Mouse (Mus musculus): ENCODE data around the gene Olfr583. TPM values are rescaled to one million over a fixed set of nuclear protein-coding genes. Genes with fewer than 3 reads are reported as not detected.

Olfr583 gene
- polyA plus RNA-seq (2015; fragmentation: Nextera tagmentation; extraction: Ambion mirVana): not detected in 2 replicates

- Histone ChIP-seq H3K4me2 (ENCODE audit: low read depth, low read length) (no peak within 1 kb of the TSS), H3K27me3 (ENCODE audit: control insufficient read depth, insufficient read depth, low read length) (no peaks in the 10 kb centered on the region), H3K4me1 (ENCODE audit: control insufficient read depth, insufficient read depth, low read length) (no peaks in the 10 kb centered on the region), H3K4me3 (ENCODE audit: low read length) (no peak within 1 kb of the TSS), H3K27ac (ENCODE audit: low read length) (no peak within 1 kb of the TSS), H3K9ac (ENCODE audit: low read length) (no peak within 1 kb of the TSS), H3K9me3 (replicated peaks; ENCODE audit: control insufficient read depth, low read length) (no peaks in the 10 kb centered on the region), H3K36me3 (ENCODE audit: control insufficient read depth, insufficient read depth) (no peaks in the 10 kb centered on the region)
- no peak for ATAC-seq (replicated peaks; ENCODE audit: extremely low read depth, insufficient read depth, low FRiP score)
- 73% methylated on average over 1 of the region's 1 CpGs for WGBS
These were observed at the start of gene Olfr583 for GRCm38 (mm10) chr7:103051000-103051399. Olfr583 (plus strand) TSS chr7:103051300.

GRCm38 (mm10) chr7:103037724-103038123, 13.4 kb upstream of the Olfr583 start, which contains the start of gene Olfr582:
Olfr582 (plus strand) TSS chr7:103038024.
- no peak within 1 kb of the TSS for H3K9ac ChIP-seq (ENCODE audit: low read length)
- no peak for ATAC-seq (replicated peaks; ENCODE audit: extremely low read depth, insufficient read depth, low FRiP score)
- H3K36me3 ChIP-seq (ENCODE audit: control insufficient read depth, insufficient read depth): no peaks in the 10 kb centered on the region
- no peaks in the 10 kb centered on the region for H3K27me3 ChIP-seq (ENCODE audit: control insufficient read depth, insufficient read depth, low read length)
- no peak within 1 kb of the TSS for H3K4me2 ChIP-seq (ENCODE audit: low read depth, low read length)
- H3K4me3 ChIP-seq (ENCODE audit: low read length): no peak within 1 kb of the TSS
- no peaks in the 10 kb centered on the region for H3K9me3 ChIP-seq (replicated peaks; ENCODE audit: control insufficient read depth, low read length)
- no peak within 1 kb of the TSS for H3K27ac ChIP-seq (ENCODE audit: low read length)
- no peaks in the 10 kb centered on the region for H3K4me1 ChIP-seq (ENCODE audit: control insufficient read depth, insufficient read depth, low read length)

DNA sequence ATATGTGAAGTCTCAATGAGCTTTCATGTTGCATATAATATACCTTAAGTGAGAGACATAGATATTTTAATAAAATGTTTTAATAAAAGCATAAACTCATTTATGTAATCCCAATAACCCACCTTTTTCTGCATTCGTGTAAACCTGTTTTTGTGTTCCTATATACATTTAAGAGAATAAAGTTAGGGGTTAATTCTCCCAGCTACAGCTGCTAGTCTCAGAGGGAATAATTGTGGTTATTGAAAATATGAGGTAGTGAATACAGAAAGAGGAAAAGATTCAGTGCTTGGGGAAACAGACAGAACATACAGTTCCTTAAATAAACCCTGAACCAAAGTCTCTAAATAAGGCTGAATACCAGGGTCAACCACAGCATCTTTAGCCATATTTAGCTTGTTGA, 30.5 kb downstream of the Olfr583 start, which contains the start of gene Olfr584:
Gene Olfr584 (plus strand): TSS at position 301 of the 400 bp plus-strand sequence.
- H3K9ac ChIP-seq (ENCODE audit: low read length): no peak within 1 kb of the TSS
- no peak within 1 kb of the TSS for H3K4me2 ChIP-seq (ENCODE audit: low read depth, low read length)
- no peak within 1 kb of the TSS for H3K4me3 ChIP-seq (ENCODE audit: low read length)
- ATAC-seq (replicated peaks; ENCODE audit: extremely low read depth, insufficient read depth, low FRiP score): no peak
- peaks cover 2% of the 10 kb centered on the region; the same call in 1 of the 2 replicates for H3K9me3 ChIP-seq (replicated peaks; ENCODE audit: control insufficient read depth, low read length)
- no peaks in the 10 kb centered on the region for H3K4me1 ChIP-seq (ENCODE audit: control insufficient read depth, insufficient read depth, low read length)
- no peaks in the 10 kb centered on the region for H3K36me3 ChIP-seq (ENCODE audit: control insufficient read depth, insufficient read depth)
- WGBS: 68% methylated on average over 1 of the region's 1 CpGs
- no peak within 1 kb of the TSS for H3K27ac ChIP-seq (ENCODE audit: low read length)
- no peaks in the 10 kb centered on the region for H3K27me3 ChIP-seq (ENCODE audit: control insufficient read depth, insufficient read depth, low read length)

DNA sequence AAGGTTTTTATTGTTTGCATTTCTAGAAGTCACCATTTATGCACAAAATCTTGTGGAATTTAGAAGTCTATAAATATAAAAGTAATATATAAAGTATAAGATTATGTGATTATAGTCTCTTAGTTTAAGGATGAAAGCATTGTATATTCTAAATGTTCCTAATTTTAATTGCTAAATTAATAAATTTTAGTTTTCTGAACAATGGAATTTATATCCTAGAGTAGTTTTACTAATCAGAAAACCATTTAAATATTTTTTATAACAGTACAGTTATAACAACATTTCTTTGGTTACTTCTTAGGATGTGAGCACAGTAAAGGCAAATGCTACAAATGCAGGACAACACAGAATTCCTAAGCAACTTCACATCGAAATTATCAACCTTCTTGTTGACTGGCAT, 46.3 kb downstream of the Olfr583 start, which contains the start of gene Olfr585:
Gene Olfr585 (plus strand): TSS at position 301 of the 400 bp plus-strand sequence.
- Histone ChIP-seq H3K27me3 (ENCODE audit: control insufficient read depth, insufficient read depth, low read length) (no peaks in the 10 kb centered on the region), H3K9ac (ENCODE audit: low read length) (no peak within 1 kb of the TSS), H3K4me3 (ENCODE audit: low read length) (no peak within 1 kb of the TSS), H3K4me2 (ENCODE audit: low read depth, low read length) (no peak within 1 kb of the TSS), H3K9me3 (replicated peaks; ENCODE audit: control insufficient read depth, low read length) (no peaks in the 10 kb centered on the region), H3K4me1 (ENCODE audit: control insufficient read depth, insufficient read depth, low read length) (no peaks in the 10 kb centered on the region), H3K36me3 (ENCODE audit: control insufficient read depth, insufficient read depth) (no peaks in the 10 kb centered on the region), H3K27ac (ENCODE audit: low read length) (no peak within 1 kb of the TSS)
- ATAC-seq (replicated peaks; ENCODE audit: extremely low read depth, insufficient read depth, low FRiP score): no peak
- 65% methylated on average over 1 of the region's 1 CpGs for WGBS

Other genes with a start within 250 kb of the Olfr583 start
- gene Olfr564, start 247.8 kb upstream of the Olfr583 start, polyA plus RNA-seq (2015; fragmentation: Nextera tagmentation; extraction: Ambion mirVana): not detected in 2 replicates
- not detected in 2 replicates for gene Olfr566, start 192.5 kb upstream of the Olfr583 start, polyA plus RNA-seq (2015; fragmentation: Nextera tagmentation; extraction: Ambion mirVana)
- gene Olfr568, start 174.2 kb upstream of the Olfr583 start, polyA plus RNA-seq (2015; fragmentation: Nextera tagmentation; extraction: Ambion mirVana): not detected in 2 replicates
- not detected in 2 replicates for gene Olfr569, start 160.4 kb upstream of the Olfr583 start, polyA plus RNA-seq (2015; fragmentation: Nextera tagmentation; extraction: Ambion mirVana)
- gene Olfr570, start 156.7 kb upstream of the Olfr583 start, polyA plus RNA-seq (2015; fragmentation: Nextera tagmentation; extraction: Ambion mirVana): not detected in 2 replicates
- not detected in 2 replicates for gene Olfr571, start 133.8 kb upstream of the Olfr583 start, polyA plus RNA-seq (2015; fragmentation: Nextera tagmentation; extraction: Ambion mirVana)
- not detected in 2 replicates for gene Olfr572, start 126.9 kb upstream of the Olfr583 start, polyA plus RNA-seq (2015; fragmentation: Nextera tagmentation; extraction: Ambion mirVana)
- not detected in 2 replicates for gene Olfr573-ps1, start 108.7 kb upstream of the Olfr583 start, polyA plus RNA-seq (2015; fragmentation: Nextera tagmentation; extraction: Ambion mirVana)
- not detected in 2 replicates for gene Olfr574, start 102.8 kb upstream of the Olfr583 start, polyA plus RNA-seq (2015; fragmentation: Nextera tagmentation; extraction: Ambion mirVana)
- gene Olfr575, start 92.5 kb upstream of the Olfr583 start, polyA plus RNA-seq (2015; fragmentation: Nextera tagmentation; extraction: Ambion mirVana): not detected in 2 replicates
- gene Olfr576, start 88.6 kb upstream of the Olfr583 start, polyA plus RNA-seq (2015; fragmentation: Nextera tagmentation; extraction: Ambion mirVana): not detected in 2 replicates
- gene Olfr577, start 75.4 kb upstream of the Olfr583 start, polyA plus RNA-seq (2015; fragmentation: Nextera tagmentation; extraction: Ambion mirVana): not detected in 2 replicates
- not detected in 2 replicates for gene Olfr578, start 62.0 kb upstream of the Olfr583 start, polyA plus RNA-seq (2015; fragmentation: Nextera tagmentation; extraction: Ambion mirVana)
- gene Olfr582, start 13.3 kb upstream of the Olfr583 start, polyA plus RNA-seq (2015; fragmentation: Nextera tagmentation; extraction: Ambion mirVana): not detected in 2 replicates
- gene Olfr584, start 30.6 kb downstream of the Olfr583 start, polyA plus RNA-seq (2015; fragmentation: Nextera tagmentation; extraction: Ambion mirVana): not detected in 2 replicates
- gene Olfr585, start 46.4 kb downstream of the Olfr583 start, polyA plus RNA-seq (2015; fragmentation: Nextera tagmentation; extraction: Ambion mirVana): not detected in 2 replicates
- not detected in 2 replicates for gene Olfr586, start 74.3 kb downstream of the Olfr583 start, polyA plus RNA-seq (2015; fragmentation: Nextera tagmentation; extraction: Ambion mirVana)
- not detected in 2 replicates for gene Olfr588-ps1, start 89.6 kb downstream of the Olfr583 start, polyA plus RNA-seq (2015; fragmentation: Nextera tagmentation; extraction: Ambion mirVana)
- gene Olfr589, start 105.1 kb downstream of the Olfr583 start, polyA plus RNA-seq (2015; fragmentation: Nextera tagmentation; extraction: Ambion mirVana): not detected in 2 replicates
- not detected in 2 replicates for gene Olfr591, start 127.0 kb downstream of the Olfr583 start, polyA plus RNA-seq (2015; fragmentation: Nextera tagmentation; extraction: Ambion mirVana)
- gene Olfr592, start 133.5 kb downstream of the Olfr583 start, polyA plus RNA-seq (2015; fragmentation: Nextera tagmentation; extraction: Ambion mirVana): not detected in 2 replicates
- not detected in 2 replicates for gene Olfr593, start 160.6 kb downstream of the Olfr583 start, polyA plus RNA-seq (2015; fragmentation: Nextera tagmentation; extraction: Ambion mirVana)
- not detected in 2 replicates for gene Olfr594, start 165.7 kb downstream of the Olfr583 start, polyA plus RNA-seq (2015; fragmentation: Nextera tagmentation; extraction: Ambion mirVana)
- gene Usp17ld, start 201.2 kb downstream of the Olfr583 start, polyA plus RNA-seq (2015; fragmentation: Nextera tagmentation; extraction: Ambion mirVana): not detected in 2 replicates